Mouse (Mus musculus): Measurements from ENCODE around the gene St14. TPM values are rescaled to one million over a fixed set of nuclear protein-coding genes. Genes with fewer than 3 reads are reported as not detected.
"Not testable (repeated sequence)": the region's sequence is repeated elsewhere in the genome, so short reads cannot be mapped to it uniquely, and the experiment has no call there.

The St14 gene
- polyA plus RNA-seq, 1 experiment from 2014 or later = 2.9 TPM

- WGBS = 8% methylated on average over 15 of the region's 15 CpGs
- H3K9me3 ChIP-seq = no peaks in the 10 kb centered on the region
- H3K4me2 ChIP-seq = peak overlapping the region; percentile 49
- H3K4me1 ChIP-seq = peaks cover 9% of the 10 kb centered on the region
- ATAC-seq (ENCODE audit: extremely low read depth, insufficient number of reproducible peaks, low FRiP score, low TSS enrichment) = no peak
- no peak overlapping the region for H3K27ac ChIP-seq (replicated peaks)
- H3K4me3 ChIP-seq = no peak overlapping the region
- no peaks in the 10 kb centered on the region for H3K36me3 ChIP-seq
- H3K9ac ChIP-seq = no peak overlapping the region; the same call in 1 of the 2 replicates
- H3K27me3 ChIP-seq (replicated peaks) = peaks cover 37% of the 10 kb centered on the region
Measured at GRCm38 (mm10) chr9:31082054-31082666, 49.5 kb downstream of the St14 start.

GRCm38 (mm10) chr9:31080726-31081125 is 50.9 kb downstream of the St14 start:
- ATAC-seq (ENCODE audit: extremely low read depth, insufficient number of reproducible peaks, low FRiP score, low TSS enrichment) = no peak

GRCm38 (mm10) chr9:31074836-31075235 is 56.8 kb downstream of the St14 start:
- Histone ChIP-seq H3K4me3 (no peak overlapping the region), H3K9me3 (no peaks in the 10 kb centered on the region), H3K27me3 (replicated peaks) (no peaks in the 10 kb centered on the region), H3K36me3 (peaks cover 7% of the 10 kb centered on the region; the same call in 1 of the 2 replicates), H3K4me1 (peaks cover 11% of the 10 kb centered on the region), H3K9ac (no peak overlapping the region), H3K4me2 (no peak overlapping the region), H3K27ac (replicated peaks) (no peak overlapping the region)
- ATAC-seq (ENCODE audit: extremely low read depth, insufficient number of reproducible peaks, low FRiP score, low TSS enrichment) = no peak
- WGBS = 88% methylated on average over 10 of the region's 10 CpGs

More at GRCm38 (mm10) chr9:31080726-31081125, 50.9 kb downstream of the St14 start:
- H3K27ac ChIP-seq (replicated peaks) = no peak overlapping the region
- H3K9me3 ChIP-seq = no peaks in the 10 kb centered on the region
- peaks cover 9% of the 10 kb centered on the region for H3K4me1 ChIP-seq
- H3K36me3 ChIP-seq = no peaks in the 10 kb centered on the region
- 65% methylated on average over 6 of the region's 6 CpGs for WGBS
- H3K4me3 ChIP-seq = no peak overlapping the region
- peaks cover 31% of the 10 kb centered on the region for H3K27me3 ChIP-seq (replicated peaks)
- H3K9ac ChIP-seq = no peak overlapping the region
- no peak overlapping the region for H3K4me2 ChIP-seq

GRCm38 (mm10) chr9:31073797-31074196 is 57.9 kb downstream of the St14 start:
- no peak for ATAC-seq (ENCODE audit: extremely low read depth, insufficient number of reproducible peaks, low FRiP score, low TSS enrichment)
- peaks cover 16% of the 10 kb centered on the region for H3K36me3 ChIP-seq
- 70% methylated on average over 7 of the region's 7 CpGs for WGBS

GRCm38 (mm10) chr9:31072256-31072655 is 59.4 kb downstream of the St14 start:
- peaks cover 3% of the 10 kb centered on the region; the same call in 1 of the 2 replicates for H3K4me1 ChIP-seq
- no peak overlapping the region for H3K27ac ChIP-seq (replicated peaks)
- H3K4me3 ChIP-seq = no peak overlapping the region
- H3K9me3 ChIP-seq = no peaks in the 10 kb centered on the region
- H3K36me3 ChIP-seq = peaks cover 24% of the 10 kb centered on the region
- H3K27me3 ChIP-seq (replicated peaks) = no peaks in the 10 kb centered on the region
- no peak for ATAC-seq (ENCODE audit: extremely low read depth, insufficient number of reproducible peaks, low FRiP score, low TSS enrichment)
- 88% methylated on average over 5 of the region's 5 CpGs for WGBS
- no peak overlapping the region for H3K9ac ChIP-seq
- H3K4me2 ChIP-seq = no peak overlapping the region

More at GRCm38 (mm10) chr9:31073797-31074196, 57.9 kb downstream of the St14 start:
- Histone ChIP-seq H3K4me2 (no peak overlapping the region), H3K4me1 (peaks cover 11% of the 10 kb centered on the region), H3K4me3 (no peak overlapping the region), H3K9me3 (no peaks in the 10 kb centered on the region), H3K27ac (replicated peaks) (no peak overlapping the region), H3K9ac (no peak overlapping the region), H3K27me3 (replicated peaks) (no peaks in the 10 kb centered on the region)

- H3K4me1 ChIP-seq = 0 out of 2 replicates have a peak, but pooled peaks cover 2% of the 10 kb centered on the region
- no peaks in the 10 kb centered on the region for H3K9me3 ChIP-seq
- no peak overlapping the region for H3K4me3 ChIP-seq
- peaks cover 35% of the 10 kb centered on the region for H3K36me3 ChIP-seq
- no peak overlapping the region for H3K4me2 ChIP-seq
- WGBS = 94% methylated on average over 8 of the region's 8 CpGs
- ATAC-seq (ENCODE audit: extremely low read depth, insufficient number of reproducible peaks, low FRiP score, low TSS enrichment) = no peak
- no peak overlapping the region for H3K27ac ChIP-seq (replicated peaks)
- H3K27me3 ChIP-seq (replicated peaks) = no peaks in the 10 kb centered on the region
- no peak overlapping the region for H3K9ac ChIP-seq
Measured at GRCm38 (mm10) chr9:31070706-31071105, 60.9 kb downstream of the St14 start.

- Histone ChIP-seq H3K9me3 (no peaks in the 10 kb centered on the region), H3K9ac (no peak overlapping the region), H3K27me3 (replicated peaks) (no peaks in the 10 kb centered on the region), H3K4me1 (peaks cover 8% of the 10 kb centered on the region; the same call in 1 of the 2 replicates), H3K36me3 (peaks cover 60% of the 10 kb centered on the region), H3K4me3 (no peak overlapping the region), H3K27ac (replicated peaks) (no peak overlapping the region), H3K4me2 (no peak overlapping the region)
- 76% methylated on average over 2 of the region's 2 CpGs for WGBS
- ATAC-seq (ENCODE audit: extremely low read depth, insufficient number of reproducible peaks, low FRiP score, low TSS enrichment) = no peak
Measured at GRCm38 (mm10) chr9:31058723-31059122, 72.9 kb downstream of the St14 start.

GRCm38 (mm10) chr9:31051509-31051908 is 80.1 kb downstream of the St14 start:
- not testable (repeated sequence) for H3K4me2 ChIP-seq; H3K9me3 ChIP-seq; ATAC-seq (ENCODE audit: extremely low read depth, insufficient number of reproducible peaks, low FRiP score, low TSS enrichment); H3K27ac ChIP-seq (replicated peaks); H3K9ac ChIP-seq; H3K27me3 ChIP-seq (replicated peaks); H3K4me3 ChIP-seq
- peaks cover 31% of the 10 kb centered on the region for H3K4me1 ChIP-seq
- WGBS = 93% methylated on average over 6 of the region's 6 CpGs
- H3K36me3 ChIP-seq = peaks cover 25% of the 10 kb centered on the region

GRCm38 (mm10) chr9:31050208-31050607 is 81.4 kb downstream of the St14 start:
- H3K9me3 ChIP-seq = no peaks in the 10 kb centered on the region
- H3K27me3 ChIP-seq (replicated peaks) = no peaks in the 10 kb centered on the region
- H3K4me2 ChIP-seq = no peak overlapping the region
- H3K4me3 ChIP-seq = no peak overlapping the region
- WGBS = 97% methylated on average over 5 of the region's 5 CpGs
- H3K36me3 ChIP-seq = peaks cover 22% of the 10 kb centered on the region
- ATAC-seq (ENCODE audit: extremely low read depth, insufficient number of reproducible peaks, low FRiP score, low TSS enrichment) = no peak
- peaks cover 30% of the 10 kb centered on the region for H3K4me1 ChIP-seq
- no peak overlapping the region for H3K27ac ChIP-seq (replicated peaks)
- no peak overlapping the region for H3K9ac ChIP-seq

Other genes starting within 250 kb of the St14 start
- gene Adamts15, start 209.4 kb downstream of the St14 start, polyA plus RNA-seq (2015; fragmentation: Nextera tagmentation; extraction: Ambion mirVana) = 7.9 and 9.0 TPM in 2 replicates
- 8.1 and 8.7 TPM in 2 replicates for gene Adamts8, start 189.3 kb downstream of the St14 start, polyA plus RNA-seq (2015; fragmentation: Nextera tagmentation; extraction: Ambion mirVana)
- gene Zbtb44, start 101.2 kb downstream of the St14 start, polyA plus RNA-seq (2015; fragmentation: Nextera tagmentation; extraction: Ambion mirVana) = 5.3 and 6.7 TPM in 2 replicates
- 292 and 311 TPM in 2 replicates for gene Aplp2, start 80.0 kb upstream of the St14 start, polyA plus RNA-seq (2015; fragmentation: Nextera tagmentation; extraction: Ambion mirVana)
- 3.6 and 4.1 TPM in 2 replicates for gene Prdm10, start 148.7 kb upstream of the St14 start, polyA plus RNA-seq (2015; fragmentation: Nextera tagmentation; extraction: Ambion mirVana)